Mouse (Mus musculus) lung, postnatal 0 days (tissue): ENCODE data around the gene Elmsan1. TPM values are rescaled to one million over a fixed set of nuclear protein-coding genes. Genes with fewer than 3 reads are reported as not detected.

Source experiments
- ATAC-seq: fragments of 200-750 bp; cut with Nextera tagmentation; 2 replicates; pipeline ENCODE4 v1.8.0; 2017; ENCODE audit warnings: moderate library complexity
- DNase-seq: peaks from one replicate; pipeline ENCODE4 v3.0.0-alpha.2; 2016; ENCODE audit warnings: low spot score
- H3K27ac ChIP-seq: fragments of 300-500 bp; sonication (generic); 2 replicates; pipeline ENCODE4 v1.5.1; 2014; ENCODE audit warnings: antibody characterized with exemption, mild to moderate bottlenecking, low read length, mixed read lengths
- H3K27me3 ChIP-seq: fragments of 300-500 bp; sonication (generic); replicated peaks from 2 replicates; pipeline ENCODE4 v1.6.1; 2014; ENCODE audit warnings: low read length, mixed read lengths; ENCODE audit not compliant: insufficient read depth
- H3K36me3 ChIP-seq: fragments of 300-500 bp; sonication (generic); 2 replicates; pipeline ENCODE4 v1.6.1; 2014; ENCODE audit warnings: low read length, mixed read lengths; ENCODE audit not compliant: insufficient read depth
- H3K4me1 ChIP-seq: fragments of 300-500 bp; sonication (generic); 2 replicates; pipeline ENCODE4 v1.6.1; 2014; ENCODE audit warnings: antibody characterized with exemption, low read depth, low read length, mixed read lengths; ENCODE audit not compliant: insufficient read depth
- H3K4me2 ChIP-seq: fragments of 300-500 bp; sonication (generic); replicated peaks from 2 replicates; pipeline ENCODE4 v1.6.1; 2014; ENCODE audit warnings: low read depth, mild to moderate bottlenecking, low read length, moderate library complexity, mixed read lengths
- H3K4me3 ChIP-seq: fragments of 300-500 bp; sonication (generic); 2 replicates; pipeline ENCODE4 v1.5.1; 2014; ENCODE audit warnings: low read depth, low read length
- H3K9ac ChIP-seq: fragments of 300-500 bp; sonication (generic); replicated peaks from 2 replicates; pipeline ENCODE4 v1.6.1; 2014; ENCODE audit warnings: low read depth, mild to moderate bottlenecking
- H3K9me3 ChIP-seq: fragments of 300-500 bp; sonication (generic); 2 replicates; pipeline ENCODE4 v1.6.1; 2016; ENCODE audit warnings: low read length, mixed read lengths
- CTCF ChIP-seq: IDR thresholded peaks from 2 replicates; pipeline ENCODE4 v1.5.1; 2016; ENCODE audit warnings: antibody characterized with exemption, mild to moderate bottlenecking
- EP300 ChIP-seq: IDR thresholded peaks from 2 replicates; pipeline ENCODE4 v1.6.1; 2016; ENCODE audit warnings: antibody characterized with exemption, mild to moderate bottlenecking, control low read depth
- WGBS: fragments of 180-500 bp; shearing (Covaris S2); extraction: QIAGEN DNeasy Blood & Tissue Kit; methylation state at CpG from one replicate; pipeline ENCODE4 v1.1.7; 2014; 5-methylcytosine and 5-hydroxymethylcytosine counted together
- polyA plus RNA-seq: library from polyadenylated mRNA; unstranded; fragments of >200 nt; fragmentation: Nextera tagmentation; extraction: Ambion mirVana; gene quantifications from 2 replicates; pipeline ENCODE4 v1.2.1, GENCODE M21; 2015

Gene Elmsan1
- polyA plus RNA-seq, result 5.9 and 6.7 TPM in 2 replicates

- Histone ChIP-seq H3K9me3 (no peaks in the 10 kb centered on the region), H3K9ac (peak within 1 kb of the TSS; percentile 92), H3K36me3 (no peaks in the 10 kb centered on the region), H3K27me3 (no peaks in the 10 kb centered on the region), H3K4me3 (peak within 1 kb of the TSS; percentile 93), H3K27ac (peak within 1 kb of the TSS; percentile 99), H3K4me2 (peak within 1 kb of the TSS; percentile 83), H3K4me1 (peaks cover 29% of the 10 kb centered on the region)
- DNase-seq (peak; percentile 93), ATAC-seq (peak; percentile 81)
- TF ChIP-seq EP300, result peak; percentile 61; the same call in 1 of the 2 replicates
- no peak; the same call in 1 of the 2 replicates for TF ChIP-seq CTCF
- WGBS, result 0% methylated on average over 72 of the region's 82 CpGs
Measured at GRCm38 (mm10) chr12:84218289-84219120, at the start of gene Elmsan1. Elmsan1 (minus strand) TSS chr12:84218881.

GRCm38 (mm10) chr12:84267264-84267663 is 48.6 kb upstream of the Elmsan1 start:
- WGBS, result 58% methylated on average over 2 of the region's 2 CpGs
- no peak for DNase-seq
- no peak for ATAC-seq

GRCm38 (mm10) chr12:84260363-84260762 is 41.7 kb upstream of the Elmsan1 start:
- WGBS, result 50% methylated on average over 7 of the region's 7 CpGs
- DNase-seq (peak; percentile 66), ATAC-seq (peak; percentile 72)
- Histone ChIP-seq H3K27ac (no peak overlapping the region), H3K4me3 (no peak overlapping the region), H3K4me2 (no peak overlapping the region), H3K4me1 (0 out of 2 replicates have a peak, but pooled peaks cover 3% of the 10 kb centered on the region), H3K36me3 (no peaks in the 10 kb centered on the region), H3K9me3 (no peaks in the 10 kb centered on the region), H3K27me3 (no peaks in the 10 kb centered on the region), H3K9ac (no peak overlapping the region)
- TF ChIP-seq CTCF, result no peak

More at GRCm38 (mm10) chr12:84267264-84267663, 48.6 kb upstream of the Elmsan1 start:
- Histone ChIP-seq H3K4me2 (no peak overlapping the region), H3K9ac (no peak overlapping the region), H3K27me3 (no peaks in the 10 kb centered on the region), H3K27ac (no peak overlapping the region), H3K36me3 (no peaks in the 10 kb centered on the region), H3K4me1 (no peaks in the 10 kb centered on the region), H3K9me3 (no peaks in the 10 kb centered on the region), H3K4me3 (no peak overlapping the region)
- TF ChIP-seq CTCF (no peak), EP300 (no peak)

GRCm38 (mm10) chr12:84254886-84255285 is 36.2 kb upstream of the Elmsan1 start:
- ATAC-seq (no peak), DNase-seq (no peak)
- no peak overlapping the region for H3K27ac ChIP-seq
- no peaks in the 10 kb centered on the region for H3K36me3 ChIP-seq
- no peaks in the 10 kb centered on the region for H3K9me3 ChIP-seq
- no peak for TF ChIP-seq CTCF
- no peak for TF ChIP-seq EP300
- H3K27me3 ChIP-seq, result no peaks in the 10 kb centered on the region
- 67% methylated on average over 5 of the region's 5 CpGs for WGBS
- no peaks in the 10 kb centered on the region for H3K4me1 ChIP-seq
- H3K4me2 ChIP-seq, result no peak overlapping the region
- no peak overlapping the region for H3K9ac ChIP-seq
- H3K4me3 ChIP-seq, result no peak overlapping the region

- Histone ChIP-seq H3K27me3 (no peaks in the 10 kb centered on the region), H3K27ac (no peak overlapping the region), H3K9ac (no peak overlapping the region), H3K4me2 (no peak overlapping the region), H3K36me3 (no peaks in the 10 kb centered on the region), H3K9me3 (no peaks in the 10 kb centered on the region), H3K4me1 (no peaks in the 10 kb centered on the region), H3K4me3 (no peak overlapping the region)
- TF ChIP-seq EP300, result no peak
- no peak for TF ChIP-seq CTCF
- WGBS, result 87% methylated on average over 4 of the region's 5 CpGs
- DNase-seq (peak; percentile 16), ATAC-seq (peak; percentile 25; the same call in 1 of the 2 replicates)
Measured at GRCm38 (mm10) chr12:84252811-84253210, 34.1 kb upstream of the Elmsan1 start.

- Histone ChIP-seq H3K9me3 (no peaks in the 10 kb centered on the region), H3K4me2 (no peak overlapping the region), H3K27ac (no peak overlapping the region), H3K4me3 (no peak overlapping the region), H3K9ac (no peak overlapping the region), H3K27me3 (no peaks in the 10 kb centered on the region), H3K4me1 (no peaks in the 10 kb centered on the region), H3K36me3 (no peaks in the 10 kb centered on the region)
- TF ChIP-seq EP300 (no peak), CTCF (peak; percentile 96)
- DNase-seq, result peak; percentile 87
- WGBS, result 10% methylated on average over 3 of the region's 3 CpGs
- peak; percentile 60 for ATAC-seq
Measured at GRCm38 (mm10) chr12:84249217-84249616, 30.5 kb upstream of the Elmsan1 start.
